Mouse (Mus musculus) limb, embryonic 10.5 days (tissue): ENCODE measurements at regions not wholly inside any gene's neighbourhood (a gene's known extent, or its start where the extent isn't known, plus 50 kb on each side); places are given as distances from the start of the nearest gene placed in this dataset.
A peak's percentile ranks its signal among the peaks of the same experiment; 100 is the strongest.

Experiments used
- DNase-seq: peaks from one replicate; pipeline ENCODE4 v3.0.0-alpha.2; 2017; ENCODE audit warnings: low spot score
- H3K27ac ChIP-seq: fragments of 300-500 bp; sonication (generic); 2 replicates; pipeline ENCODE4 v1.5.1; 2016; ENCODE audit warnings: mild to moderate bottlenecking
- H3K27me3 ChIP-seq: fragments of 300-500 bp; sonication (generic); 2 replicates; pipeline ENCODE4 v1.6.1; 2016; ENCODE audit warnings: low read depth, mild to moderate bottlenecking; ENCODE audit not compliant: poor library complexity, severe bottlenecking
- H3K36me3 ChIP-seq: fragments of 300-500 bp; sonication (generic); 2 replicates; pipeline ENCODE4 v1.6.1; 2016; ENCODE audit warnings: mild to moderate bottlenecking, moderate library complexity
- H3K4me1 ChIP-seq: fragments of 300-500 bp; sonication (generic); 2 replicates; pipeline ENCODE4 v1.6.1; 2016
- H3K4me3 ChIP-seq: fragments of 300-500 bp; sonication (generic); 2 replicates; pipeline ENCODE4 v1.5.1; 2016; ENCODE audit warnings: mild to moderate bottlenecking, moderate library complexity
- H3K9me3 ChIP-seq: fragments of 300-500 bp; sonication (generic); replicated peaks from 2 replicates; pipeline ENCODE4 v1.6.1; 2016; ENCODE audit warnings: mild to moderate bottlenecking
- WGBS: fragments of 180-500 bp; shearing (Covaris S2); methylation state at CpG from one replicate; pipeline ENCODE4 v1.1.7; 2016; 5-methylcytosine and 5-hydroxymethylcytosine counted together

- Histone ChIP-seq H3K27ac (no peak overlapping the region), H3K9me3 (no peaks in the 10 kb centered on the region), H3K4me1 (no peaks in the 10 kb centered on the region), H3K36me3 (no peaks in the 10 kb centered on the region), H3K4me3 (no peak overlapping the region), H3K27me3 (no peaks in the 10 kb centered on the region)
- WGBS, result 84% methylated on average over 3 of the region's 3 CpGs
- no peak for DNase-seq
These were observed 80.2 kb upstream of the Shisa6 start for GRCm38 (mm10) chr11:66605998-66606397.

GRCm38 (mm10) chr11:66606646-66607045 lies 80.9 kb upstream of the Shisa6 start:
- Histone ChIP-seq H3K4me1 (no peaks in the 10 kb centered on the region), H3K4me3 (no peak overlapping the region), H3K27me3 (no peaks in the 10 kb centered on the region), H3K36me3 (no peaks in the 10 kb centered on the region), H3K27ac (no peak overlapping the region), H3K9me3 (no peaks in the 10 kb centered on the region)
- DNase-seq, result no peak
- WGBS, result 56% methylated on average over 9 of the region's 9 CpGs

GRCm38 (mm10) chr11:66609733-66610132 lies 84.0 kb upstream of the Shisa6 start:
- Histone ChIP-seq H3K4me1 (no peaks in the 10 kb centered on the region), H3K27ac (no peak overlapping the region), H3K27me3 (no peaks in the 10 kb centered on the region), H3K9me3 (no peaks in the 10 kb centered on the region), H3K4me3 (no peak overlapping the region), H3K36me3 (no peaks in the 10 kb centered on the region)
- 93% methylated on average over 2 of the region's 2 CpGs for WGBS
- DNase-seq, result no peak

GRCm38 (mm10) chr11:66613150-66613549 lies 87.4 kb upstream of the Shisa6 start:
- Histone ChIP-seq H3K4me1 (no peaks in the 10 kb centered on the region), H3K9me3 (no peaks in the 10 kb centered on the region), H3K27me3 (no peaks in the 10 kb centered on the region), H3K36me3 (no peaks in the 10 kb centered on the region), H3K4me3 (no peak overlapping the region), H3K27ac (no peak overlapping the region)
- WGBS, result 16% methylated on average over 6 of the region's 6 CpGs
- DNase-seq, result peak; percentile 32

GRCm38 (mm10) chr11:66625491-66625890 lies 99.7 kb upstream of the Shisa6 start:
- Histone ChIP-seq H3K4me3 (no peak overlapping the region), H3K27ac (no peak overlapping the region), H3K27me3 (no peaks in the 10 kb centered on the region), H3K4me1 (no peaks in the 10 kb centered on the region), H3K9me3 (no peaks in the 10 kb centered on the region), H3K36me3 (no peaks in the 10 kb centered on the region)
- 93% methylated on average over 4 of the region's 4 CpGs for whole genome bisulfite sequencing
- no peak for DNase-seq

GRCm38 (mm10) chr11:66656810-66657209 lies 131.0 kb upstream of the Shisa6 start:
- no peaks in the 10 kb centered on the region for H3K4me1 ChIP-seq
- H3K4me3 ChIP-seq, result no peak overlapping the region
- no peaks in the 10 kb centered on the region for H3K27me3 ChIP-seq
- H3K9me3 ChIP-seq, result no peaks in the 10 kb centered on the region
- 86% methylated on average over 3 of the region's 3 CpGs for WGBS
- no peaks in the 10 kb centered on the region for H3K36me3 ChIP-seq
- DNase-seq, result no peak
- no peak overlapping the region for H3K27ac ChIP-seq

DNA sequence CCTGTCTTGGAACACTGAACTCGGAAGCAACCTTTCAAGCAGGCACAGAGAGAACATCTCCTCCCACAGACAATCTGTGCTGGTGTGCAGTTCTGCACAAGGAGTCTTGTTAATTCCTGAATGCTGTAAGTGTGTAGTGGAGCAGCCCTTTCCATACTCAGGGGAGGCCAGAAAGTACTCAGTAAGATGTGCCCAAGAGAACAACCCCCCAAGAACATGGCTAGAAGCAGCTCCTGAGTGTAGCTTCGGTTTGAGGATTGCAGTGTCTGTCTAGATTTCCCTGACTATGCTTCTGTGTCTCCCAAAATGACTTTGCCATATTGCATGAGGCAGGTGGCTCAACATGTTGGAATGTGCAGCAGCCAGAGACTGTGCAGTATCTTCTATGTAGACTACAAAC lies 148.8 kb upstream of the Shisa6 start:
- no peaks in the 10 kb centered on the region for H3K9me3 ChIP-seq
- H3K4me3 ChIP-seq, result no peak overlapping the region
- no peak for DNase-seq
- 80% methylated on average over 2 of the region's 2 CpGs for WGBS
- H3K36me3 ChIP-seq, result no peaks in the 10 kb centered on the region
- no peak overlapping the region for H3K27ac ChIP-seq
- no peaks in the 10 kb centered on the region for H3K27me3 ChIP-seq
- no peaks in the 10 kb centered on the region for H3K4me1 ChIP-seq

GRCm38 (mm10) chr11:66680057-66680621 lies 154.4 kb upstream of the Shisa6 start:
- H3K27me3 ChIP-seq, result no peaks in the 10 kb centered on the region
- no peaks in the 10 kb centered on the region for H3K9me3 ChIP-seq
- DNase-seq, result no peak
- no peak overlapping the region for H3K27ac ChIP-seq
- H3K36me3 ChIP-seq, result no peaks in the 10 kb centered on the region
- H3K4me1 ChIP-seq, result no peaks in the 10 kb centered on the region
- no peak overlapping the region for H3K4me3 ChIP-seq
- 79% methylated on average over 4 of the region's 4 CpGs for WGBS

DNA sequence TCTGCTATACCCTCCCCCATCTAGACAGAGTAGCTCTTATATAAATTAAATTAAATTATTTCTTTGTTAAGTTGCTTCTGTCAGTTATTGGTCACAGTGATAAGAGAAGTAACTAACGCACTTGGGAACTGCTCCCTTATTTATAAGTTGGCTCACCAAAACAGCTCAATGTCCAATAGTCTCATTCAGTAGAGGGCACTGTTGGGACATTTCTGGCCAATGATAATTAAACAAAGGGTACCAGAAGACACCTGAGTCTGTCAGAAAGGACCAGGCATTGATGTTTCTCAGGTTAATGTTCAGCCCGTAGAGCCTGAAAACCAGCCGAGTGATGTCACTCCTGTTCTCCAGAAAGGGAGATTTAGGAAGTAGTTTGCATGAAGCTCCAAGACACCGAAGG lies 156.1 kb upstream of the Shisa6 start:
- Histone ChIP-seq H3K9me3 (no peaks in the 10 kb centered on the region), H3K36me3 (no peaks in the 10 kb centered on the region), H3K27me3 (no peaks in the 10 kb centered on the region), H3K4me3 (no peak overlapping the region), H3K27ac (no peak overlapping the region), H3K4me1 (no peaks in the 10 kb centered on the region)
- 96% methylated on average over 4 of the region's 4 CpGs for WGBS
- no peak for DNase-seq

- no peak for DNase-seq
- Histone ChIP-seq H3K27ac (no peak overlapping the region), H3K36me3 (no peaks in the 10 kb centered on the region), H3K9me3 (no peaks in the 10 kb centered on the region), H3K4me1 (no peaks in the 10 kb centered on the region), H3K4me3 (no peak overlapping the region), H3K27me3 (no peaks in the 10 kb centered on the region)
- 68% methylated on average over 4 of the region's 4 CpGs for WGBS
These were observed 158.4 kb upstream of the Shisa6 start for GRCm38 (mm10) chr11:66684181-66684580.

DNA sequence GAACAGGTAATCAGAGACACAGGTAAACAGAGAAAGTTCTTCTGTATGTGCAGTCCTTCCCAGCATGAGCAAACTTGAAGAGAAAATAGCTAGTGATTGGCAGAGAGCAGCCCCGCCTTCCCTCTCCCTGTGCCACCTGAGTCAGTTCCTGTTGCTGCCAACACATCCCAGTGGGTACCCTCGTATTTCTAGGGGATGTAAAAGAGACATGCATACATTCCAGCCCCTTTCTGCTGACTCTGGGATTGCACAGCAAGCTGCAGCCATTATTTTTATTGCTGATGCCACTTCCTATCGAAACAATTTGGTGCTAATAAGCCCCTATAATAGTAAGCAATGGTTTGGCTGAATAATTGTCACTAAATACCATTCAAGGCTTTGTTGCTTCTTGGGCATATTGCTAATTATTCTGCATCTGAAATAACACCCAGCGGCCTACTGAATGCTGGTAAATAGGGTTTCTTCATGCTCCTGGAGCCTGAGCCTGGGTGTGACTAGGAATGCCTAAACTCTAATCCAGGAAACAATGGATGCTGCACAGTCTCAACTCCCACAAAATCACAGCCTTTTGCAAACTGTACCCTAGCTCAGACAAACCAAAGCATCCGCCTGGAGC lies 169.0 kb upstream of the Shisa6 start:
- Histone ChIP-seq H3K27me3 (no peaks in the 10 kb centered on the region), H3K4me3 (no peak overlapping the region), H3K4me1 (no peaks in the 10 kb centered on the region), H3K36me3 (no peaks in the 10 kb centered on the region), H3K27ac (no peak overlapping the region), H3K9me3 (no peaks in the 10 kb centered on the region)
- 72% methylated on average over 5 of the region's 5 CpGs for WGBS
- no peak for DNase-seq

DNA sequence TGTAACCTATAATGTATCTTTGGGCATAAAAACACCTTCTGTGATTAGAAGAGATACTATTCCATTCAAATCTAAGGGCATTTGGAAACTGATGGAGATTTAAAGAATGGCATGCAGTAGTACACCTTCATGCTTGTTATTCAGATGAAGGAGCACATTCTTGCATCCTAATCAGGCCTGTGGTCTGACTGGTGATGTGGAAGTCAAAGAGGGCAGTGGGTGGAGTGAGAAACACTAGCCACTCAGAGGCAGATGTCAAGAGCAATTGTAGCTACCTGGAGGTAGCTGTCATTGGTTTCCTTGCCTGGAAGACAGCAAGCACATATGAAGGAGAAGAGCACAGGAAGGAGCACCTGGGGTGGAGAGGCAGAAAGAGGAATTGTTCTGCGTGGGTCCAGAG lies 171.0 kb upstream of the Shisa6 start:
- Histone ChIP-seq H3K27me3 (no peaks in the 10 kb centered on the region), H3K9me3 (no peaks in the 10 kb centered on the region), H3K36me3 (no peaks in the 10 kb centered on the region), H3K4me1 (no peaks in the 10 kb centered on the region), H3K4me3 (no peak overlapping the region), H3K27ac (no peak overlapping the region)
- DNase-seq, result no peak
- WGBS, result 82% methylated on average over 1 of the region's 1 CpGs

DNA sequence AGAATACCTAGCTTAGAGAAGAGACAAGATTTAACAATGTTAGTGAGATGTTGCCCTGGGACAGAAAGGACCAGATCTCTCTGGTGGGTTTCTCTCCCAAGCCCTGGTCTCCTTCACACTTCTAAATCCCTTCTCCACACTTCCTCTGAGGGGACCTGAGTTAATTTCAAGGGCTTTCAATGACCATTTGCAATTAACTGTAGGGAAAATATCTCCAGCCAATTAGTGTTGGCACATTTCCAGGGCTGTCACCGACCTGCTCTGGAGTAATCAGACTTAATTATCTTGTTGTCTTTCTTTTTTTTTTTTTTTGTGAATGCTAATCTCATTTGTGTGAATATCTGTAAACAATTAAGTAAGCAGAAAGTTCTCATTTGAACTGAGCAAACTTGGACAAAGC lies 166.3 kb upstream of the Pirt start:
- no peaks in the 10 kb centered on the region for H3K4me1 ChIP-seq
- H3K36me3 ChIP-seq, result no peaks in the 10 kb centered on the region
- WGBS, result 67% methylated on average over 1 of the region's 1 CpGs
- no peaks in the 10 kb centered on the region for H3K9me3 ChIP-seq
- H3K27ac ChIP-seq, result no peak overlapping the region
- H3K4me3 ChIP-seq, result no peak overlapping the region
- H3K27me3 ChIP-seq, result no peaks in the 10 kb centered on the region
- no peak for DNase-seq

- 63% methylated on average over 3 of the region's 3 CpGs for WGBS
- H3K27me3 ChIP-seq, result no peaks in the 10 kb centered on the region
- no peaks in the 10 kb centered on the region for H3K36me3 ChIP-seq
- H3K4me3 ChIP-seq, result no peak overlapping the region
- DNase-seq, result no peak
- H3K9me3 ChIP-seq, result no peaks in the 10 kb centered on the region
- no peak overlapping the region for H3K27ac ChIP-seq
- H3K4me1 ChIP-seq, result no peaks in the 10 kb centered on the region
These were observed 121.8 kb upstream of the Pirt start for GRCm38 (mm10) chr11:66789997-66790396.
